Mouse (Mus musculus) ES-Bruce4 (cell line): Measurements from ENCODE around the gene Smpd3. TPM values are rescaled to one million over a fixed set of nuclear protein-coding genes. Genes with fewer than 3 reads are reported as not detected.

ENCODE experiments used
- H3K27ac ChIP-seq: 2 replicates; pipeline ENCODE4 v1.5.1; 2012; ENCODE audit warnings: low read length, inconsistent platforms; ENCODE audit not compliant: insufficient read depth
- H3K27me3 ChIP-seq: 2 replicates; pipeline ENCODE4 v1.6.1; 2012; ENCODE audit warnings: mild to moderate bottlenecking, low read length, inconsistent platforms; ENCODE audit not compliant: control insufficient read depth, poor library complexity, insufficient read depth, severe bottlenecking
- H3K36me3 ChIP-seq: 2 replicates; pipeline ENCODE4 v1.6.1; 2012; ENCODE audit warnings: inconsistent platforms, mild to moderate bottlenecking, low read length, moderate library complexity; ENCODE audit not compliant: control insufficient read depth, poor library complexity, insufficient read depth, severe bottlenecking
- H3K4me1 ChIP-seq: one replicate; pipeline ENCODE4 v1.8.1; 2011; ENCODE audit warnings: low read length; ENCODE audit not compliant: control insufficient read depth, insufficient read depth
- H3K4me3 ChIP-seq: 2 replicates; pipeline ENCODE4 v1.5.1; 2011; ENCODE audit warnings: low read depth, mild to moderate bottlenecking, low read length
- H3K9ac ChIP-seq: 2 replicates; pipeline ENCODE4 v1.6.1; 2012; ENCODE audit warnings: low read depth, mild to moderate bottlenecking, inconsistent platforms; ENCODE audit not compliant: poor library complexity, severe bottlenecking
- H3K9me3 ChIP-seq: replicated peaks from 2 replicates; pipeline ENCODE4 v1.6.1; 2012; ENCODE audit warnings: mild to moderate bottlenecking, low read length, inconsistent platforms; ENCODE audit not compliant: control insufficient read depth, poor library complexity, insufficient read depth, severe bottlenecking
- CTCF ChIP-seq: IDR thresholded peaks from one replicate; pipeline ENCODE4 v1.8.1; 2011; ENCODE audit warnings: low read depth, low read length
- EP300 ChIP-seq: IDR thresholded peaks from 2 replicates; pipeline ENCODE4 v1.6.1; 2011; ENCODE audit warnings: low read depth, low read length; ENCODE audit not compliant: insufficient read depth
- POLR2A ChIP-seq: IDR thresholded peaks from one replicate; pipeline ENCODE4 v1.8.1; 2011; ENCODE audit warnings: low read length; ENCODE audit not compliant: insufficient read depth
- polyA plus RNA-seq: library from polyadenylated mRNA; stranded (reverse); fragments of >200 nt; gene quantifications from 2 replicates; pipeline ENCODE4 v1.2.4, GENCODE M21; 2011; ENCODE audit warnings: low read depth; ENCODE audit not compliant: missing spikeins, insufficient read depth, insufficient read length

Smpd3 gene
- polyA plus RNA-seq, 1 experiment: 0.12 TPM

- H3K9me3 ChIP-seq: no peaks in the 10 kb centered on the region
Observed at GRCm38 (mm10) chr8:106321434-106321833, 16.4 kb downstream of the Smpd3 start.

GRCm38 (mm10) chr8:106320002-106320401 lies 17.8 kb downstream of the Smpd3 start:
- Histone ChIP-seq H3K9ac (no peak overlapping the region), H3K4me3 (no peak overlapping the region), H3K9me3 (no peaks in the 10 kb centered on the region), H3K36me3 (no peaks in the 10 kb centered on the region), H3K27ac (no peak overlapping the region; the same call in 1 of the 2 replicates), H3K27me3 (no peaks in the 10 kb centered on the region; the same call in 1 of the 2 replicates), H3K4me1 (no peaks in the 10 kb centered on the region)
- TF ChIP-seq POLR2A: no peak

More at GRCm38 (mm10) chr8:106321434-106321833, 16.4 kb downstream of the Smpd3 start:
- Histone ChIP-seq H3K9ac (no peak overlapping the region), H3K36me3 (no peaks in the 10 kb centered on the region), H3K4me1 (no peaks in the 10 kb centered on the region), H3K4me3 (no peak overlapping the region), H3K27ac (no peak overlapping the region), H3K27me3 (no peaks in the 10 kb centered on the region; the same call in 1 of the 2 replicates)
- no peak for TF ChIP-seq POLR2A
- TF ChIP-seq CTCF: no peak
- TF ChIP-seq EP300: no peak

DNA sequence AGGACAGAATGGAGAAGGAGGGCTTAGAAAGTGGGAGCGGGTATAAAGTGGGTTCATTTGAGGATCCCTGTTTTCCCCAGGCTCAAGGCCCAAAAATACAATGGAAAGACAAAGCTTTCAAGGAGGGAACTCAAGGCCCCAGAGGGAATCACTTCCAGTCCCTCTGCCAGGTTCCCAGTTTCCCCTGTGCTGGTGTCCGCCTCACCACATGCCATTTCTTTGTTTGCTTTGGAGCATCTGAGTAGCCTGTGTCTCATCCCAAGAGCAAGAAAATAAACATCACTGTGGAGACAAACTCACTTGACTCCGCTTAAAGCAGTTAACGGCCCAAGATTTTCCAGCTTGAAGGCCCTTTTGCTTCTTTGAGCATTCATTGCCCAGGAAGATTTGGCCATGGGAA lies 20.7 kb downstream of the Smpd3 start:
- no peak for TF ChIP-seq POLR2A
- no peak for TF ChIP-seq EP300
- no peak for TF ChIP-seq CTCF
- Histone ChIP-seq H3K27me3 (no peaks in the 10 kb centered on the region; the same call in 1 of the 2 replicates), H3K36me3 (no peaks in the 10 kb centered on the region), H3K4me3 (no peak overlapping the region), H3K9me3 (no peaks in the 10 kb centered on the region), H3K4me1 (no peaks in the 10 kb centered on the region), H3K9ac (no peak overlapping the region), H3K27ac (no peak overlapping the region)

DNA sequence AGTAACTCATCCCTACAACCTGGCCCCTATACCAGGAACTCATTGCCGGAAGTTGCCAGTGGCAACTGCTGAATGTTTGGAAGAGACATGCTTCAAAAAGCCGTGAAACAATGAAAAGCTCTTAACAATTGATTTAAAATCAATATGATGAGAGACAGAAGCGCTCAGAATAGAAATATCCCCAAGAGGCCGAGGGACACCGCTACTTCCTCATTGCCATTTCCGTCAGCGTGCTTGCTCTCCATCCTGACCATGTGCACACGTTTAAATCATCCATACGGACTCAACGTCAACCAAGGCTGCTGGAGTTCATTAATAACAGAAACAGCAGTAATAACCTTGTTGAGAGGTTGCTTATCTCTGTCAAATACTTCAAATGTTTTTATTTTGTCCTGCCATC lies 21.3 kb downstream of the Smpd3 start:
- Histone ChIP-seq H3K27ac (no peak overlapping the region), H3K9ac (no peak overlapping the region), H3K4me1 (no peaks in the 10 kb centered on the region), H3K36me3 (no peaks in the 10 kb centered on the region), H3K9me3 (no peaks in the 10 kb centered on the region), H3K27me3 (no peaks in the 10 kb centered on the region; the same call in 1 of the 2 replicates), H3K4me3 (no peak overlapping the region)
- TF ChIP-seq POLR2A (no peak), EP300 (no peak), CTCF (no peak)

- no peak overlapping the region for H3K9ac ChIP-seq
- no peak overlapping the region for H3K27ac ChIP-seq
- no peaks in the 10 kb centered on the region for H3K9me3 ChIP-seq
- H3K4me1 ChIP-seq: no peaks in the 10 kb centered on the region
- no peak overlapping the region for H3K4me3 ChIP-seq
- no peaks in the 10 kb centered on the region; the same call in 1 of the 2 replicates for H3K27me3 ChIP-seq
- TF ChIP-seq CTCF: no peak
- no peak for TF ChIP-seq EP300
- no peak for TF ChIP-seq POLR2A
- no peaks in the 10 kb centered on the region for H3K36me3 ChIP-seq
Observed at GRCm38 (mm10) chr8:106315402-106316187, 22.2 kb downstream of the Smpd3 start.

GRCm38 (mm10) chr8:106313799-106314198 lies 24.0 kb downstream of the Smpd3 start:
- no peak overlapping the region for H3K27ac ChIP-seq
- TF ChIP-seq POLR2A (no peak), CTCF (no peak), EP300 (no peak)
- H3K9ac ChIP-seq: no peak overlapping the region
- no peaks in the 10 kb centered on the region for H3K36me3 ChIP-seq
- H3K9me3 ChIP-seq: no peaks in the 10 kb centered on the region
- H3K4me3 ChIP-seq: no peak overlapping the region
- H3K27me3 ChIP-seq: no peaks in the 10 kb centered on the region
- no peaks in the 10 kb centered on the region for H3K4me1 ChIP-seq
